Mouse (Mus musculus): ENCODE results near the gene Rpl13.
A peak's percentile ranks its signal among the peaks of the same experiment; 100 is the strongest.
"Not testable (repeated sequence)": the region's sequence is repeated elsewhere in the genome, so short reads cannot be mapped to it uniquely, and the experiment has no call there.

The Rpl13 gene

GRCm38 (mm10) chr8:123101735-123102685 lies at the start of gene Rpl13:
Gene Rpl13 (plus strand): TSS chr8:123102350.
- peak; percentile 99 for DNase-seq (ENCODE audit: low spot score)

- no peak for DNase-seq (ENCODE audit: low spot score)
Observed at GRCm38 (mm10) chr8:123062721-123063120, 39.4 kb upstream of the Rpl13 start, which contains the start of gene Spg7. Gene Spg7 (plus strand): TSS chr8:123062942.

- no peak for DNase-seq (ENCODE audit: low spot score)
Observed at GRCm38 (mm10) chr8:123064072-123064471, 38.1 kb upstream of the Rpl13 start.

- DNase-seq (ENCODE audit: low spot score): no peak
Observed at GRCm38 (mm10) chr8:123064809-123065213, 37.3 kb upstream of the Rpl13 start.

- peak; percentile 98 for DNase-seq (ENCODE audit: low spot score)
Observed at GRCm38 (mm10) chr8:123065214-123066100, 36.7 kb upstream of the Rpl13 start.

- DNase-seq (ENCODE audit: low spot score): peak; percentile 51
Observed at GRCm38 (mm10) chr8:123066101-123066683, 36.0 kb upstream of the Rpl13 start.

GRCm38 (mm10) chr8:123071176-123071575 lies 31.0 kb upstream of the Rpl13 start:
- DNase-seq (ENCODE audit: low spot score): no peak

- no peak for DNase-seq (ENCODE audit: low spot score)
Observed at GRCm38 (mm10) chr8:123077213-123077612, 24.9 kb upstream of the Rpl13 start.

GRCm38 (mm10) chr8:123082993-123083392 lies 19.2 kb upstream of the Rpl13 start:
- DNase-seq (ENCODE audit: low spot score): no peak

- no peak for DNase-seq (ENCODE audit: low spot score)
Observed at GRCm38 (mm10) chr8:123083610-123084009, 18.5 kb upstream of the Rpl13 start.

- DNase-seq (ENCODE audit: low spot score): no peak
Observed at GRCm38 (mm10) chr8:123087289-123087688, 14.9 kb upstream of the Rpl13 start.

GRCm38 (mm10) chr8:123097216-123097615 lies 4.9 kb upstream of the Rpl13 start:
- DNase-seq (ENCODE audit: low spot score): no peak

GRCm38 (mm10) chr8:123097786-123098584 lies 4.2 kb upstream of the Rpl13 start:
- DNase-seq (ENCODE audit: low spot score): no peak

GRCm38 (mm10) chr8:123100288-123100687 lies 1.9 kb upstream of the Rpl13 start:
- DNase-seq (ENCODE audit: low spot score): no peak

- no peak for DNase-seq (ENCODE audit: low spot score)
Observed at GRCm38 (mm10) chr8:123101244-123101643, 906 bp upstream of the Rpl13 start.

- DNase-seq (ENCODE audit: low spot score): not testable (repeated sequence)
Observed at GRCm38 (mm10) chr8:123102855-123103254, 705 bp downstream of the Rpl13 start.

- DNase-seq (ENCODE audit: low spot score): no peak
Observed at GRCm38 (mm10) chr8:123103285-123103684, 1.1 kb downstream of the Rpl13 start.

GRCm38 (mm10) chr8:123104046-123104767 lies 2.1 kb downstream of the Rpl13 start:
- DNase-seq (ENCODE audit: low spot score): no peak

GRCm38 (mm10) chr8:123105553-123106326 lies 3.6 kb downstream of the Rpl13 start:
- DNase-seq (ENCODE audit: low spot score): peak; percentile 56

GRCm38 (mm10) chr8:123106531-123106930 lies 4.4 kb downstream of the Rpl13 start:
- DNase-seq (ENCODE audit: low spot score): peak; percentile 52

Measured in embryo, embryonic 10 days (tissue).